ENCODE assay signal across 26 mouse cellular contexts in genomic region chr9:118990490-118990889, GRCm38 (mm10).
A peak's percentile ranks its signal among the peaks of the same experiment; 100 is the strongest.
DNase-seq lines count a peak whose midpoint lies in the region; ATAC-seq and TF ChIP-seq lines count a peak whose summit lies in the region.
"Had no signal": no experiment of that assay in that cellular context is flagged by ENCODE, and none has a peak within 500 bp of the region (broad histone marks: within the 10 kb centered on the region; RNA-seq: fewer than 3 reads in every experiment).

No protein-coding gene starts in this region.

- WGBS in heart, embryonic 15.5 days = 52% methylated on average over 7 of the region's 7 CpGs
- WGBS in limb, embryonic 12.5 days = 78% methylated on average over 7 of the region's 7 CpGs
- 80% methylated on average over 7 of the region's 7 CpGs for WGBS in limb, embryonic 10.5 days
- 66% methylated on average over 7 of the region's 7 CpGs for WGBS in olfactory bulb, adult 2 months
- WGBS in liver, embryonic 12.5 days (ENCODE audit: insufficient replicate concordance) = 73% methylated on average over 7 of the region's 7 CpGs

- no peaks in the 10 kb centered on the region for H3K27me3 ChIP-seq in heart, embryonic 15.5 days
- no peaks in the 10 kb centered on the region for H3K27me3 ChIP-seq in limb, embryonic 12.5 days
- no peaks in the 10 kb centered on the region for H3K27me3 ChIP-seq in limb, embryonic 10.5 days (ENCODE audit: low read depth, poor library complexity, severe bottlenecking)
- no peaks in the 10 kb centered on the region for H3K27me3 ChIP-seq in liver, embryonic 12.5 days (replicated peaks)
- H3K27me3 ChIP-seq: forebrain, embryonic 15.5 days; intestine, embryonic 15.5 days; liver, embryonic 13.5 days; neural tube, embryonic 15.5 days; stomach, embryonic 15.5 days had no signal

- no peak overlapping the region for H3K4me2 ChIP-seq in heart, embryonic 15.5 days
- no peak overlapping the region for H3K4me2 ChIP-seq in limb, embryonic 12.5 days
- H3K4me2 ChIP-seq in liver, embryonic 12.5 days = no peak overlapping the region
- H3K4me2 ChIP-seq: forebrain, embryonic 15.5 days; intestine, embryonic 15.5 days; liver, embryonic 13.5 days; neural tube, embryonic 15.5 days; stomach, embryonic 15.5 days had no signal

- peaks cover 63% of the 10 kb centered on the region for H3K4me1 ChIP-seq in heart, embryonic 15.5 days (replicated peaks)
- H3K4me1 ChIP-seq in limb, embryonic 12.5 days (replicated peaks) = peaks cover 67% of the 10 kb centered on the region
- H3K4me1 ChIP-seq in limb, embryonic 10.5 days = peaks cover 57% of the 10 kb centered on the region
- peaks cover 56% of the 10 kb centered on the region for H3K4me1 ChIP-seq in olfactory bulb, adult 2 months (ENCODE audit: control insufficient read depth, insufficient read depth, low read length)
- H3K4me1 ChIP-seq in liver, embryonic 12.5 days = peaks cover 51% of the 10 kb centered on the region

- H3K9ac ChIP-seq in heart, embryonic 15.5 days = no peak overlapping the region
- H3K9ac ChIP-seq in limb, embryonic 12.5 days (replicated peaks) = no peak overlapping the region
- H3K9ac ChIP-seq in liver, embryonic 12.5 days = no peak overlapping the region
- H3K9ac ChIP-seq: forebrain, embryonic 15.5 days; intestine, embryonic 15.5 days; liver, embryonic 13.5 days; neural tube, embryonic 15.5 days; stomach, embryonic 15.5 days had no signal

- H3K4me3 ChIP-seq in heart, embryonic 15.5 days = no peak overlapping the region
- no peak overlapping the region for H3K4me3 ChIP-seq in limb, embryonic 12.5 days (replicated peaks)
- no peak overlapping the region for H3K4me3 ChIP-seq in limb, embryonic 10.5 days
- H3K4me3 ChIP-seq in olfactory bulb, adult 2 months (ENCODE audit: insufficient read depth, low read depth, low read length) = no peak overlapping the region
- H3K4me3 ChIP-seq in liver, embryonic 12.5 days = no peak overlapping the region
- H3K4me3 ChIP-seq: forebrain, embryonic 15.5 days; intestine, embryonic 15.5 days; liver, embryonic 13.5 days; neural tube, embryonic 15.5 days; stomach, embryonic 15.5 days had no signal

- DNase-seq in frontal cortex, postnatal 10 days (ENCODE audit: low spot score in 2 of 2) = no peak
- no peak for DNase-seq in heart, adult 8-10 months (ENCODE audit: low spot score)
- DNase-seq in limb, embryonic 10.5 days (ENCODE audit: low spot score) = no peak
- DNase-seq: adrenal gland, postnatal 10 days; cerebellum, adult 11 months; cerebellum, adult 9-10 months; embryo, embryonic 11 days; kidney, adult 2 months; kidney, postnatal 4 days; layer of hippocampus, adult 9-11 months; liver, embryonic 13.5 days; lung, adult 18-20 months; lung, postnatal 10 days; midbrain, embryonic 14.5 days; right cerebral cortex, postnatal 25 days had no signal

- H3K9me3 ChIP-seq in heart, embryonic 15.5 days (replicated peaks) = no peaks in the 10 kb centered on the region
- no peaks in the 10 kb centered on the region for H3K9me3 ChIP-seq in limb, embryonic 12.5 days
- H3K9me3 ChIP-seq in limb, embryonic 10.5 days (replicated peaks) = no peaks in the 10 kb centered on the region
- no peaks in the 10 kb centered on the region for H3K9me3 ChIP-seq in liver, embryonic 12.5 days (replicated peaks)
- H3K9me3 ChIP-seq: forebrain, embryonic 15.5 days; intestine, embryonic 15.5 days; liver, embryonic 13.5 days; neural tube, embryonic 15.5 days; stomach, embryonic 15.5 days had no signal

- H3K36me3 ChIP-seq in heart, embryonic 15.5 days = no peaks in the 10 kb centered on the region
- peaks cover 4% of the 10 kb centered on the region; the same call in 1 of the 2 replicates for H3K36me3 ChIP-seq in limb, embryonic 12.5 days
- H3K36me3 ChIP-seq in limb, embryonic 10.5 days = no peaks in the 10 kb centered on the region
- no peaks in the 10 kb centered on the region for H3K36me3 ChIP-seq in liver, embryonic 12.5 days
- H3K36me3 ChIP-seq: forebrain, embryonic 15.5 days; G1E; intestine, embryonic 15.5 days; liver, embryonic 13.5 days; neural tube, embryonic 15.5 days; stomach, embryonic 15.5 days had no signal

- TF ChIP-seq CTCF in olfactory bulb, adult 2 months (IDR thresholded peaks at IDR 0.05; ENCODE audit: insufficient read depth, low read depth, low read length) = no peak

- peak; percentile 5; the same call in 1 of the 2 replicates for ATAC-seq in frontal cortex, adult (ENCODE audit: low TSS enrichment)
- ATAC-seq in heart, embryonic 15.5 days (replicated peaks; ENCODE audit: insufficient number of reproducible peaks, insufficient read depth, low FRiP score, low read depth) = no peak
- no peak for ATAC-seq in limb, embryonic 12.5 days (ENCODE audit: insufficient number of reproducible peaks, insufficient read depth, low FRiP score, low TSS enrichment, low read depth)
- no peak for ATAC-seq in liver, embryonic 12.5 days
- ATAC-seq: forebrain, embryonic 15.5 days; hindbrain, embryonic 16.5 days; intestine, embryonic 15.5 days had no signal

- no peak for TF ChIP-seq POLR2A in olfactory bulb, adult 2 months (IDR thresholded peaks at IDR 0.05; ENCODE audit: insufficient read depth, low read depth, low read length)

- 0 out of 2 replicates have a peak overlapping the region, but pooled peaks have one; percentile 3 for H3K27ac ChIP-seq in heart, embryonic 15.5 days
- H3K27ac ChIP-seq in limb, embryonic 12.5 days = 0 out of 2 replicates have a peak overlapping the region, but pooled peaks have one; percentile 41
- no peak overlapping the region for H3K27ac ChIP-seq in limb, embryonic 10.5 days
- peak overlapping the region; percentile 17; the same call in 1 of the 2 replicates for H3K27ac ChIP-seq in olfactory bulb, adult 2 months (ENCODE audit: insufficient read depth, low read depth, low read length)
- no peak overlapping the region for H3K27ac ChIP-seq in liver, embryonic 12.5 days
- H3K27ac ChIP-seq: forebrain, embryonic 15.5 days; intestine, embryonic 15.5 days; liver, embryonic 13.5 days; neural tube, embryonic 15.5 days; stomach, embryonic 15.5 days had no signal

Comparison
In these comparisons a context has a peak if more than half of its experiments do, and no peak if none do; other contexts are left out.
1. H3K27ac ChIP-seq: peak in heart, embryonic 15.5 days (single experiment), limb, embryonic 12.5 days (single experiment) and olfactory bulb, adult 2 months (single experiment); none in limb, embryonic 10.5 days (single experiment) and liver, embryonic 12.5 days (single experiment).